Mouse (Mus musculus) gastrocnemius, postnatal 14 days (tissue): ENCODE measurements around the gene Eogt. TPM values are rescaled to one million over a fixed set of nuclear protein-coding genes. Genes with fewer than 3 reads are reported as not detected.

ENCODE experiments used
- DNase-seq: peaks from one replicate; pipeline ENCODE4 v3.0.0; 2021; ENCODE audit warnings: mixed read lengths
- intact Hi-C: fragments of 180-260 bp; cut with DNase I; formaldehyde crosslinking; loops from one replicate; pipeline ENCODE4 v1.15.1; 2025; ENCODE audit warnings: low total_unique reads
- long read RNA-seq, 2 experiments: library from polyadenylated mRNA; stranded (forward); transcript quantifications; one replicate each; pipeline ENCODE4 v2.0.0; 2021
- total RNA-seq, 2 experiments: library from RNA; stranded (reverse); gene quantifications; 2 replicates each; pipeline ENCODE4 v1.2.3; 2021

Gene Eogt
- total RNA-seq: 1 to 10 TPM; 5.3 to 7.8 TPM
- long read RNA-seq, experiment 1, full-length matches to known transcripts: 1 of 3 reads
- long read RNA-seq, experiment 1, partial matches to known transcripts: 1 of 3 reads
- long read RNA-seq, experiment 1, other reads (novel, unspliced or antisense): 1 of 3 reads
- long read RNA-seq, experiment 2, full-length matches to known transcripts: 5 of 6 reads
- long read RNA-seq, experiment 2, partial matches to known transcripts: 0 of 6 reads
- long read RNA-seq, experiment 2, other reads (novel, unspliced or antisense): 1 of 6 reads

DNA sequence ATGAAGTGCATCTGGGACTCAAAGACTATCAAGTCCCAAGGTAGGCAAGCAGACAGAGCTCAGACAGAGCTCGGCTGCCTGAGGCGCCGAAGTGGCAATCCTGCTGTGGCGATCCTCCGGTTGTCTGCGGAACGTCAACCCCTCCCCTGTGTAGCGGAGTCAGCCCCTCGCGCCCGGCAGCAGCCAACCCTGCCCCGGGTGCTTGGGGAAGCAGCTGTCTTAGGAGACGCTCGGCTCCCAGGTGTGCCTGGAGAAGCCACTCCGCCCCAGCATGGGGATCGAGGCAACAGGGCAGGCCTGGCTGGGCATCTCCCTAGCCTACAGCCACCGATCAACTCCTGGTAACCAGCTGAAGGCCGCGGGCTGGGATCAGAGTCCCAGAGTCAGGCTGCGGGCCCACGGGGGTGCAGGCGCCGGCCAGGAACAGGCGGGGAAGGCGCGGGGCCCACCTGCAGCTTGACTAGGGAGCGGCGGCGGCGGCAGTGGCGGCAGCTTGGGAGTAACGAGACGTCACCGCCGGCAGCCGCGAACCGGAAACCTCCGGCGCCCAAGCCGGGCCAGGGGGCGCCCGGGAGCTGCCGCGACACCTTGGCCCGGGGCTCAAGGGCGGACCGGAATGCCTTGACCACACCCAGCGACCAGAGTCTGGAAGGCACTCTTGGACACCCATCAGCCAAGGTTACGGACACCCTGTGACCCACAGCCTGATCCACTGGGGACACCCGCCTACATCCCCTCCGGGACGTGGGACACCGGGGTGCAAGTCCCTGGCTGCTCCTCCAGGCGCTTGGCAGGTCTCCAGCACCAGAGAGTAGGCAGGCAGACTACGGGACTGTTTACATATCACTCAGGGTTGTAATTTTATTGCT lies at the start of gene Eogt:
Eogt (minus strand) TSS at position 800 of the 869 bp plus-strand sequence.
- intact Hi-C loops: no loop called here
- peak; percentile 70 for DNase-seq

DNA sequence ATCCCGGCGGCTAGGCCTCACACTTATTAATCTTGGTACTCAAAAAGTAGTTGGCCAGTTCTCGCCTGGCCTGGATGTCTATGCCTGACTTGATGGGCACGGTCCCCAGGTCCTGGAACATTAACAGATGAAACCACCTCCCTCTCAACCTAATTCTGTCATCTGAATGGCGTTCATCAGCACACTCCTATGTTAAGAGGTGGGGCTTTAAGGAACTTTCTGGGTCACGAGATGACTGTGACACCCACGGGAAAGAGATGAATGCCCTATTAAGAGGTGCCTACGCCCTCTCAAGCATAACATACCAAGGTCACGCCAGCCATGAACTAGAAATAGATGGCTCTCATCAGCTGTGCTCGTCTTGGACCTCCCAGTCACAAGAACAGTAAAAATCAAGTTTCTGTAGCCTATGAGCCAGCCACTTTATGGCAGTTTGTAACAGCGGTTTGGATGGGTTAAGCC lies 30.4 kb upstream of the Eogt start:
- no peak for DNase-seq
- intact Hi-C loops: no loop called here

DNA sequence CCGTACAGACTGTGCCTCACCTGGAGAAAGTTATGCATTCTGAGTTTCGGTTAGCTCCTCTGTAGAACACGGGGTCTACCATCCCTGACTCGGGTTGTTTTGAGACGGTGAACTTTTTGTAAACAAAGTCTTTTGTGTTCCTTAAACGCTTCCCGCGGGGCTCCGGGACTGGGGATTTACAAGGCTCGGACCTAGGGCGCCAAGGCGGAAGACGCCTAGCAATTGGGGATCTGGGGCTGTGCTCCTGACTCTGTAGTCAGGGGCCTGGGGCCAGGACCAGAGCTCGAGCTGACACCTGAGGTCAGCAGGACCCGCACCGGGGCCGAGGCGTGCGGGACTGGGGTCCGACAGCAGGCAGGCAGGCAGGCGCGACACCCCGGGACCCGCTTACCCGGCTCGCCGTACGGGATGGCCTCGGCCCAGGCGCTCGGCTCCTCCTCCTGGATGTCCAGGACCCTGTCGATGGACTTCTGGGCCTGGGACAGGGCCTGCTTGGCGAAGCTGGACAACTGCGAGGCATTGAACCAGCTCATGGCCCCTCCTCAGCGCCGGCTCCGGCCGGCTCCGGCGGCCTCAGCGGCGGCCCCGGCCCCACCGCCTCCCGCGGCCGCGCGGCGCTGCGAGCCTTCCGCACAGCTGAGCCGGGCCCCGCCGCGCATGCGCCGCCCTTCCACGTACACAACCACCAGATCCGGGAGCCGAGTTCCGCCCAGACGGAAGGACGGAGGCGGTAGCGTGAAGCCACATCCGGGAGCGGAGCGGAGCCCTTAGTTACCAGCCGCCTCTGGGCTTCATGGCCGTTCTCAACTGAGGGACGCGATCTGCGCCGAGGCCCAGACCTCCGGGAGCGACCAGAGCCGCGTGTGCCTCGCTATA lies 29.7 kb upstream of the Eogt start, which contains the start of gene Tmf1:
Tmf1 (minus strand) TSS at position 632 of the 876 bp plus-strand sequence.
- peak; percentile 95 for DNase-seq
- intact Hi-C loops: no loop called here

DNA sequence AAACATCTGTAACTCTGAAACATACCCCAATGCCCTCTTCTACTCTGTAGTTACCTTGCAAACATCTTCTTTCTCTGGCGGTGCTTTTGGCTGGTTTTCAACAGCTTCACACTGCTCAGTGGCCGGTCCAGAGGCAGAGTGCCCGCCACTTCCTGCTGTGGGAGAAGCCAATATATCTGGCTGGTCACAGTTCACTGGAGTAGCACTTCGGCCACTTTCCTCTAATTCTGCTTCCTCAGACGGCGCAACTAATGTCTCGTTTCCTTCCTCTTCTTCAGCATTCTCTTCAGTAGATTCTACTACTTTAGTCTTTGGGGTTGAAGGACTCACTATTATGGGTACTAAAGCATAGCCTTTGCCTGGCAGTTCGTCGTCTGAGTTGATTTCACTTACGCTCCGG lies 26.7 kb upstream of the Eogt start:
- no peak for DNase-seq
- intact Hi-C loops: no loop called here

DNA sequence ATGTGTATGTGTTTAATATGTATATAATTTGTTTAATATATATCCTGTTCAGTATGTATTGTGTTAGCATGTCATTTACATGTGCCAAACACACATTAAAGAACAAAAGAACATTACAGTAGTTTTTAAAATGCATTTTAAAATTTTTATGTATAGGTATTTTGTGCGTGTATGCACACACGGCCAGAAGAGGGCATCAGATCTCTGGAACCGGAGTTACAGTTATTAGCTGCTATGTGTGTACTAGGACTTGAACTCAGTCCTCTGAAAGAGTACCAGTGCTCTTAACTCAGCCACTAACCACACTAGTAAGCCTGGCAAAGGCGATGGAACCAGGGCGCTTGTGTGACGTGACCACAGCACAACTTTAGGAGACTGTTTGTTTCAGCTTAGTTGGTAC lies 1.2 kb upstream of the Eogt start:
- no peak for DNase-seq
- intact Hi-C loops: no loop called here

DNA sequence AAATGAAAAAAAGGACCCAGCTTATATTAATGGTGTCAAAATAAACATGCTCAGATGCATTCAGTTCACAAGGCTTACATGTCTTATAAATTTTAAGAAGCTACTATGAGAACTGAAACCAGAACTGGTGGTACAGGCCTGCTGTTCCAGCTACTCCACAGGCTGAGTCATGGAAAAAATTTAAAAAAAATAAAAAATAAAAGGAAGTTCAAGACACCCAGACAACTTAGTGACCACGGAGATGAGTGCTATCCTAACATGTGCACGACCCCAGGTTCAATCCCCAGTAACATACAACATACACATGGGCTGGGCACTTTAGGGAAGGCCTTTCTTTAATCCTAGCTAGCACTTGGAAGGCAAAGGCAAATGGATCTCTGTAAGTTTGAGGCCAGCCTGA lies 739 bp upstream of the Eogt start:
- intact Hi-C loops: no loop called here
- DNase-seq: no peak

DNA sequence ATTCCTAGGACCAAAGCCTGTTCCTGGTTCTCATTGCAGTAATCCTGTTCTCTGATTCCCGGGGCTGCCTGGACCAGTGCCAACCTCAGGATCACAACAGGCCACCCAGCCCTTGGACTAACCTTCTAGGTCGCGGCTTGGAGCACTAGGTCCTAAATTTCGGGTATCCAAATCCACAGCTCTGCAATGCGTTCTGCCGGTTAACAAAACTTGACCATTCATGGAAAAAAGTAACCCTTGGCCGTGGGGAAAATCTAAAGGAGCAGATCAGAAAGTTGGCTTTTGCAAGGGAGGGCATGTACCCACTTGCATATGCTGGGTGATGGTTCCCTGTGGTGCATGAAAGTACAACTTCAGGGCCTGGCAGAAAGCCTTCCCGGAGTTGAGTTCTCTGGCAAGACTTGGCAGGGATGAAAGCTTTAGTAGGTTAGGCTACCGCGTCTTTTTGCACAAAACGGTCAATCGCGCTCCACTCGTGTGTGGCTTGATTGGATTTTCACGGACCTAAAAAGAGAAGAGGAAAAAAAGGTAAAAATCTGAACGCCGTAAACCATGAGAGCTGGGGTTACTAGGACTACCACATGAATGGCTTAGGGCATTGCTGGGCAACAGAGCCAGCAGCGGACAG lies 1.1 kb downstream of the Eogt start:
- peak; percentile 54 for DNase-seq
- intact Hi-C loops: no loop called here

DNA sequence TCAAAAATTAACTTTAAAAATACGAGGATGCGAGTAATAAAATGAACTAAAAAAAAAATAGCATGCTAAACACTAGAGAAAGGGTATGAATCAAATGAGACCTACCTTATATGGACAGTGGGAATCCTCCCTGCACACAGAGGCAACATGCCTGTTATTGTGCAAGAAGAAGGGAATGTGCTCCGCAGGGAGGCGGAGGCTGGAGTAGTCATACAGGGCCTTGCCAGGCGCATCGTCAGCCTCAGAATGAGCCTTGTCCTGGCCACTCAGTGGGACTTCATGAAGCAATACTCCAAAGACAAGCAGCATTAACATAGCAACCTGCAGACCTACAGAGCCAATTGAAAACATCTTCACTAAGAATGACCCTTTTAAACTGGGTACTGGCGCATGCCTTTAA lies 3.8 kb downstream of the Eogt start:
- intact Hi-C loops: no loop called here
- DNase-seq: peak; percentile 67

DNA sequence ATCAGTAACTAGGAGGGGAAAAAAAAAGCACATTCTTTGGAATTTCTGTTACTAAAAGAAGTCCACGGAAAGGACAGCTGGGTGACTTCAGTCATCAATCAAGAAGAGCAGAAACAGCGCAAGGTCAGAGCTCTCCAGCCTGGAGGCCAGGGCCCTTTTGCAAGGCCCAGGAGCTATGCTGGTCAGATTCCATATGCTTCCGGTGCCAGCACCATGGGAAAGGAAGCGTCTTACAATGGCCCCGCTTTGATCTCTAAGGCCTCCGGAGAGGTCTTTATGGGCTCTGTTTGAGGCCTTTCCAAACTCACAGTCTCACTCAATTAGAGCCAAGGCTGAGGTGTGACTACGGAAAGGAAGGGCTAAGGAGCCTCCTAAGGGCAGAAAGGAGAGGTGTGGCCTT lies 4.6 kb downstream of the Eogt start:
- intact Hi-C loops: no loop called here
- peak; percentile 14 for DNase-seq

DNA sequence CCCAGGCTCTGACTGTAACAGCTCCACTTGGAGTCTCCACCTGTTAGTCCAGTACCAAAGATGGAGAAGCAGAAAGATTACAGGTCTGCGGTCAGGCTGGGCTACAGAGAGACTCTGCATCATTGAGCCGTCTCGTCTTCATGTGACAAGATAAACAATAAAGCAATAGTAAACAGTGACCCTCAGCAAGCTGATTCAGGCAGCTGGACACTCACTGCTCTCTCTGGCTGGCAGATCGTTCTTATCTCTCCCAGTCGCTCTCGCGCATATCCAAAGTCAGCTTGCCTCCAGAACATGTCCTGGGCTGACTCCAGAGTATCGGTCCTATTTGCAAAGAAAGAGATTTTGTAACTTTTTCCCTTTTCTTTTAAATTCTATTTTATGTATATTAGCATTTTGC lies 6.4 kb downstream of the Eogt start:
- intact Hi-C loops: no loop called here
- DNase-seq: no peak

DNA sequence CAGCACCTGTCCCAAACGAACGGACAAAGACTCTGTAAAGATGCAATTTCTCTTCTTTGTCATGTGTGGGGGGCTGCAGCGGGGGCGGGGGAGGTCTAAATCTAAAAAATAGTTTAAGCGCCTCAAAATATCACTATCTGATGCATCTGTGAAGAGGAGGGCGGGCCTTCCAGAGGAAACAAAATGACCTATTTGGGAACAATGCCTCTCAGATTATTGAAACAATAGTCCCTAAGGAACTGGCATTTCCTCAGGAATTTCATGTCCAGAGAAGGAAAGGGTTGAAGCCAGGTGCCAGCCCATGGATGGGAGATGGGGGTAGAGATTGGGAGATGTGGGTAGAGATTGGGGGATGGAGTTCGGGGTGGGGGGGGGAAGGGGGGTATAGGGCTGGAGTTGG lies 7.2 kb downstream of the Eogt start:
- no peak for DNase-seq
- intact Hi-C loops: no loop called here

DNA sequence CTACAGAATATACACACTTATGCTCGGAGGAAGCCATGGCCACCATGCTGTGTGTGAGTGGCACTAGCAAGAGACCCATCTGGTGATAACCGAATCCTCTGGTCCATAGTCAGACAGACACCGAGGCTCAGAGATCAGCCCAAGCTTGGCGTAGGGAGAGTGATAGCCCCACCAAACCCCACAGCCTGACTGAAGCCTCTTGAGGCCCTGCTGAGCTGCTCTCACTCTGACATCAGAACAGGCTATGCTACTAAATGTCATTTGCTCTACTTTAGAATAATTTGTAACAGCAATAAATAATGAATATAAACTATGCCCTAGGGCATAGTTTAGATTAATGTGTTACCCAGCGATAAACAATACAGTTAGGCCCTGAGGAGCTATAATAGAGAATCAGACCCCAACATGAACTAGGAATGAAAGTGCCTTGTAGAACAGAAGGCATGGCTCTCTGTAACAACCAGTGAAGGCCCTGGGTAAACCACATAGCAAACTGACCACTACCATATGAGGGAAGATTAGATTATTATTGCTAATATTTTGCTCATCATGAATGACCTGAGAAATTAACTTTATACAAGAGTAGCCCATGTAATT lies 16.2 kb downstream of the Eogt start:
- no peak for DNase-seq
- intact Hi-C loops: no loop called here

DNA sequence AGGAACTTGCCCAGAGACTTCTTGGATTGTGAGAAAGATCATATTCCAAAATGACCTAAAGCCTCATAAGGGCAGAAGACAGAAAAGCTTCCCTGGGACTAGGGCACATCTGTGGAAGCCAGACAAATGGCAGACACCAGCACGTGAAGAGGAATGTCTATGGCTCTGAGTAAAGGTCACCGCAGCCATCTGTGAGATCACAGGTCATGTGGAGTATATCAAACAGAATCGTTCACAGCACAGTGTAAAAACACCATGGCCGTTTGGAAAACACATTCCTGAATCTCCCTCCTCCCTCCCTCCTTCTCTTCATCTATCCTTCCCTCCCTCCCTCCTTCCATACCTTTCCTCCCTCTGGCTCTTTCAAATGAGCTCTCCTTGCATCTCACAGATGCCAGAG lies 17.2 kb downstream of the Eogt start:
- DNase-seq: no peak
- intact Hi-C loops: no loop called here

DNA sequence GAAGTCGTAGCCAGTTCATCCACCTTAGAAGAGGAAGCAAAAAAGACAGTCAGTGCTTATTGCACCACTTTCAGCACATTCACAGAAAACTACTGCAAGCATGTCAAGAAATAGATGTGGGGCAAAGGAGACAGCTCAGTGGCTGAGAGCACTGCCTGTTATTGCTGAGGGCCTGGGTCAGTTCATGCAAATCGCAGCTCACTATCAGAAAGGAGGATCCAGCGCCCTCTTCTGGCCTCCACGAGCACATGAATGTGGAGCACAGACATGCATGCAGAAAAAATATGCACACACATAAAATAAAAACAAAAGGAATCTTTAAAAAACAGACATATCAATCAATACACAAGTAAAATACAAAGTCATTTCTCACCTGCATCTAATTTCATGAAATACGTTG lies 18.0 kb downstream of the Eogt start:
- no peak for DNase-seq
- intact Hi-C loops: no loop called here

DNA sequence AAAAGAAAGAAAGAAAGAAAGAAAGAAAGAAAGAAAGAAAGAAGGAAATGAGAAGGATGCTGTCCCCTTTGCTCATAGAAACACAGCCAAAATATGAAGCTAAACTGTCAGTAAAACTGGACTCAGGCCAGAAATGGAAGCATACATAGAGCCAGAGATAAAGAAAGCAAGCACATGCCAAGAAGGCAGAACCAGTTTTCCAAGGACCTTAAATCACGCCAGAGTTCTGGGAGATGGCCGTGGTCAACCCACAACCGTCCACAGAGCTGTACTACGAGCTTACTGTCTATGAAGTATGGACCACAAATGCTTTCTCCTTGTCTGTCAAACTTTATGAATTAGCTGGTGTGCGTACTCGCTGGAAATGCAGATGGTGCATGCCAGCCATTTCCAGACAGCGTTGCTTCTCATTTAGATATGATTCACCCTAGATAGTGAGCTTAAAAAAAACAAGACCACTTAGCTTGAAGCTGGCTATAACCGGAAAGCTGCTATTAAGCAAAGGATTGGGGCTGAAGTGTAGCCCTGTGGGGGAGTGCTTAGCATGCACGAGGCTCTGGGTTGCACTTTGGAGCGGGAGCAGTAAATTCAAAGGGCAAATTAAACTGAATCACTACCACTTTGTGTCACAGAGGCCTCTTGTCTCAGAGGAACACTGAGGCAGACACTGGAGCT lies 24.5 kb downstream of the Eogt start:
- intact Hi-C loops: no loop called here
- DNase-seq: no peak

DNA sequence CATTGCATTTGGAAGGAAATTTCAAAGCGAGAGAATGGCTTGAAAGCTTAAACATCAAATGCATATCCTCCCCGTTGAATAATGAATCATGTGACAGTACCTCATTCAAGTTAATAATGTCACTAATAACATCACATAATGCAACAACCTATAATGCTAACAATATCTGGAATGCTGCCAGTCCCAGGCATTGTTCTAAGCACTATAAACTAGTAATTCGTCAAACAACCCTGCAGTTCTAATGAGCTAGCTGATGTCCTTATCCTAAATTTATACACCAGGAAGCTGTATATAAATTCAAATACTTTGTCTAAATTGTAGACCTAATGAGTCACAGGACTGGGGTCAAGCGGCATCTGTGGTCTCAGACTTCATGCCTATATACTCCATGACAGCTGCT lies 28.1 kb downstream of the Eogt start:
- intact Hi-C loops: no loop called here
- DNase-seq: no peak

DNA sequence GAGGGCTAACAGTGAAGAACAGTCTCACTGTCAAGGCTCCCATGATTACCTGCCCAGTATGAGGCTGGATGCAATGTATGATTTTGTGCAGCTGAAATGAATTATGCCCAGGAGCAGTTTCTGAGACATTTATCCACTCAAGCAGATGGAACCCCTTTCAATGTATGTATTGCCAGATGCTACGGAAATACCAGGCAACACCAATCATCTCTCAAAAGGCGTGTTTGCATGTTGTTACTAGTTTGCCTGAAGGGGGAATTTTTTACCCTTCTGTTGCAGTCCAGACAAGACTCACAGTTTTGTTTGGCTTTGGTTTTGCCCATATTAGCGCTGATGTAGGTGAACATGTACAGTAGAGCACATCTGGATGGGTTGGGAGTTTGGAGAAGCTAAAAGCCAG lies 30.7 kb downstream of the Eogt start:
- no peak for DNase-seq
- intact Hi-C loops: no loop called here

DNA sequence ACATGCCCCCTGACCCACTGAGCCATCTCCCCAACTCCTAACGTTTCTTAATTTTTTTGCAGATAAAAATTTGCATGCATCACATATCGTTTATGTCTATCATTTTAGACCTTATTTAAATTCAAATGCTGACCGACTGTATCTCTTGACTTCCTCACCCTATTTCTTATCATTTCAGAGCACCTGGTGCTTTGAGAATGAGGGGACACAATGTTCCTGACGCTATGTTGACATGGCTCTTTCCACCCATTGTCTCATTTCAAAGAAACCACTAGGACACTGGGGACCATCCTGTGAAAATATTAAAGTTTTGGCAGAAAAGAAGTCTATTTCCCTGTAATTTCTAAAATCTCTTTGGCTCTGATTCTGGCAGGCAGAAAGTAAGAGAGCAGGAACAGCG lies 32.1 kb downstream of the Eogt start:
- intact Hi-C loops: no loop called here
- no peak for DNase-seq

DNA sequence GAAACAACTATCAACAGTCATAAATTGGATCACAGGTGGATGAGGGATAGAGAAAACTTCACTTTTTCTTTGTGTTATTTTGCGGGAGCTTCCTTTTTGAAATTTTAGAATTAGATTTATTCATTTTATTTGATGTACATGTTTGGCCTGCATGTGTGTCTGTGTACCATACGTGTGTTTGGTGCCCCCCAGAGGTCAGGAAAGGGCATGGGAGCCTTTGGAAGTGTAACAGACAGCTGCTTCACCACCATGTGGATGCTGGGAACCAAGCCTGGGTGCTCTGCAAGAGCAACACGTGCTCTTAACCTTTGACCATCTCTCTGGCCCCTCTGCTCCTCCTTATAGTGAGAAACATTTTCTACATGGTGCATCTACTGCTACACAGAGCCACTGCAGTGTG lies 34.2 kb downstream of the Eogt start:
- intact Hi-C loops: no loop called here
- no peak for DNase-seq
